Comparison of ENCODE assay signal across 30 mouse cellular contexts in the genomic region with DNA sequence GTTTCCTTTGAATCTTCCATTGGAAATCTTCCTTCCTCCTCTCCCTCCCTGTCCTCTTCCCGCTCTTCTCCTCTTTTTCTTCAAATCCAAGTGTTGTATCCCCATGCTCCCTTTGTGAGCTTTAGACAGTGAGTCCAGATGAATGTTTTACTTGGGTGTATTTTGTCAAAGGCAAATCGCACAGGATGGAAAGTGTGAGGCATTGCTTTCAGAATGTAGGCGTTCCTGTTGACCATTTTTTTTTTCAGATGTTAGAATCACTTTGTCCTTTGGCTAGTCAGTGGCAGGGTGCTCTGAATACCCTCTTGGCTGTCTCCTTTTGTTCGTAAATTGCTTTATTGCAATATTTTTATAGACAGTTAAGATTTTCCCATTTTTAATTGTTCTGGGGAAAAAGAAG.
"Had no signal": no experiment of that assay in that cellular context is flagged by ENCODE, and none has a peak within 500 bp of the region (broad histone marks: within the 10 kb centered on the region; RNA-seq: fewer than 3 reads in every experiment).

No protein-coding gene starts in this region.

- DNase-seq: left cerebral cortex, postnatal 4 days; liver; liver, embryonic 13.5 days; liver, postnatal 0 days; lung, adult 18-20 months; lung, adult 2 months; lung, postnatal 10 days; lung, postnatal 14 days; lung, postnatal 36 days; lung, postnatal 4 days; midbrain, embryonic 14.5 days had no signal

- H3K27ac ChIP-seq: left cerebral cortex, adult 2 months; limb, embryonic 10.5 days; limb, embryonic 12.5 days; limb, embryonic 13.5 days; limb, embryonic 15.5 days; liver, embryonic 12.5 days; liver, embryonic 13.5 days; liver, embryonic 14.5 days; liver, embryonic 15.5 days; lung, embryonic 15.5 days; macrophage; midbrain, embryonic 12.5 days; midbrain, embryonic 13.5 days; midbrain, embryonic 15.5 days; neural tube, embryonic 12.5 days had no signal

- H3K9ac ChIP-seq: limb, embryonic 12.5 days; limb, embryonic 13.5 days; limb, embryonic 15.5 days; liver, embryonic 12.5 days; liver, embryonic 13.5 days; liver, embryonic 14.5 days; liver, embryonic 15.5 days; liver, postnatal 0 days; lung, embryonic 15.5 days; midbrain, embryonic 12.5 days; midbrain, embryonic 13.5 days; midbrain, embryonic 15.5 days; neural tube, embryonic 12.5 days had no signal

- H3K27me3 ChIP-seq: limb, embryonic 12.5 days; limb, embryonic 13.5 days; limb, embryonic 15.5 days; liver, embryonic 12.5 days; liver, embryonic 13.5 days; liver, embryonic 15.5 days; lung, embryonic 15.5 days; megakaryocyte, embryonic 14.5 days; midbrain, embryonic 12.5 days; midbrain, embryonic 13.5 days; midbrain, embryonic 15.5 days; neural tube, embryonic 12.5 days had no signal

- ATAC-seq: liver, embryonic 12.5 days; liver, postnatal 0 days; lung, postnatal 0 days; midbrain, embryonic 13.5 days; midbrain, embryonic 15.5 days; midbrain, embryonic 16.5 days had no signal

- H3K4me3 ChIP-seq: left cerebral cortex, adult 2 months; limb, embryonic 10.5 days; limb, embryonic 12.5 days; limb, embryonic 13.5 days; limb, embryonic 15.5 days; liver, embryonic 12.5 days; liver, embryonic 13.5 days; liver, embryonic 15.5 days; lung, embryonic 15.5 days; megakaryocyte, embryonic 14.5 days; midbrain, embryonic 12.5 days; midbrain, embryonic 13.5 days; midbrain, embryonic 15.5 days; myocyte; neural tube, embryonic 12.5 days had no signal

- H3K4me1 ChIP-seq: limb, embryonic 10.5 days; limb, embryonic 13.5 days; limb, embryonic 15.5 days; liver, embryonic 12.5 days; liver, embryonic 13.5 days; liver, embryonic 15.5 days; lung, embryonic 15.5 days; megakaryocyte, embryonic 14.5 days; neural tube, embryonic 12.5 days had no signal

- H3K4me2 ChIP-seq: limb, embryonic 12.5 days; limb, embryonic 13.5 days; limb, embryonic 15.5 days; liver, embryonic 11.5 days; liver, embryonic 12.5 days; liver, embryonic 13.5 days; liver, embryonic 15.5 days; lung, embryonic 15.5 days; midbrain, embryonic 12.5 days; midbrain, embryonic 13.5 days; midbrain, embryonic 15.5 days; neural tube, embryonic 12.5 days had no signal

- H3K36me3 ChIP-seq: limb, embryonic 10.5 days; limb, embryonic 12.5 days; limb, embryonic 13.5 days; limb, embryonic 15.5 days; liver, embryonic 12.5 days; liver, embryonic 13.5 days; liver, embryonic 15.5 days; lung, embryonic 15.5 days; midbrain, embryonic 12.5 days; midbrain, embryonic 13.5 days; midbrain, embryonic 15.5 days; neural tube, embryonic 12.5 days had no signal

- H3K9me3 ChIP-seq: limb, embryonic 10.5 days; limb, embryonic 15.5 days; liver, embryonic 12.5 days; liver, embryonic 13.5 days; liver, embryonic 15.5 days; lung, embryonic 15.5 days; midbrain, embryonic 12.5 days; midbrain, embryonic 13.5 days; midbrain, embryonic 15.5 days; neural tube, embryonic 12.5 days had no signal
